Mouse (Mus musculus) mouse embryonic stem cell (cell line): Measurements from ENCODE around the gene B4galt1.

Source experiments
- in situ Hi-C, 2 experiments: fragments of 300-500 bp; cut with MboI; formaldehyde crosslinking; loops; 1 replicate in 1 of 2; 3 replicates in 1 of 2; pipeline ENCODE4 v1.14.3; 2019 to 2020; ENCODE audit warnings: low sequenced_read_pairs in 2 of 2, low pct_unique_long_range_greater_than_20kb in 1 of 2, mixed read lengths in 1 of 2; ENCODE audit not compliant: unreplicated experiment in 1 of 2

B4galt1 gene

GRCm38 (mm10) chr4:40853565-40854386, at the start of gene B4galt1:
Gene B4galt1 (minus strand): TSS chr4:40854005.
- in situ Hi-C loops, result no loop called here

DNA sequence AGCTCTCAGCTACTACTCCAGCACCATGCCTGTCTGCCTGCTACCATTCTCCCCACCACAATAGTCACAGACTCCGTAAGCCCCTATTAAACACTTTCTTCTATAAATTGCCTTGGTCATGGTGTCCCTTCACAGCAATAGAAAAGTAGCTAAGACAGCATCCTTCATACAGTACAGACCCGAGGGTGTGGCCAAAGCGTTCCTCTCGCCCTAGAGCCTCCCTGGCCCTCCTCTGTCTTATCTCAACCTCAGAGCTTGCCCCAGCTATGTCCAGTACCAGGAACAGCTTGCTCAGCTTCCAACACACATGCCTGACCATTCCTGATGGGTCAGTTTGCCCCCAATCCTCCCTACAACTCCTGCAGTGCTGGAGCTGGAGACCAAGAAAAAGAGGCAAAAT, 46.8 kb upstream of the B4galt1 start:
- in situ Hi-C loops, result no loop called here

DNA sequence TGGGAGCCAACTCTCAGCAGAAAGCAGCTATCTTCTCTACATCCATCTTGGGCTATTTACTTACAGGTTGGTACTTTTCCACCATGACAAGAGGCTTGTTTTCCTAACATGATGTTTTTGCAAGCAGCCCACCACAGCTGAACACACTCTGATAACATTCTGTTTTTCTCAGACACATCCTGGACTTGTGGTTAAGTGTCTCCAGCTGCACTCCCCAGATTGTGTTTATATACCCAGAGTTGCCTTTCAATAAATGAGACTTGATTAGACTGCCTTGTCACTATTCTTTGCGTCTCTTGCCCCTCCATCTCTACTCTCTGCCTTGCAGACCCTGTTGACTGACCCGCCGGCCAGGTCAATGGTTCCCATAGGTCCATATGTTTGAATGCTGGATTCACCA, 46.3 kb upstream of the B4galt1 start:
- in situ Hi-C loops, result no loop called here

DNA sequence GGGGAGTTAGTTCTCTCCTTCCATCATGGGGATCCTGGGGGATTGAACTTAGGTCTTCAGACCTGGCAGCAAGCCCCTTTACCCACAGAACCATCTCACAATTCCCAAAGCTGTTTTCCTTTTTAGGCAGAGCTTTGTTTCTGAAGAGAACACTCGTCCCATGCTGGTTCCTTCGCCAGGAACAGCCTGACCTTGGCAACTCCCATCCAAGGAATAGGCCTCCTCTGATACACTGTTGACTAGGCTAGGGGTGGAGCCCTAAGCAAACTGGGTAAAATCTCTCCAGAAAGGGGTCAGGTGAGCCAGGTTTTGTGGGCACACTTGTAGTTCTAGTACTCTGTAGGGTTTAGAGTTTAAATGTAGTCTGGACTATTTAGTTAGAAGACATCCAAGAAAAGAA, 45.5 kb upstream of the B4galt1 start:
- in situ Hi-C loops, result no loop called here

- in situ Hi-C loops, result no loop called here
These were observed 44.8 kb upstream of the B4galt1 start for GRCm38 (mm10) chr4:40898476-40899044.

DNA sequence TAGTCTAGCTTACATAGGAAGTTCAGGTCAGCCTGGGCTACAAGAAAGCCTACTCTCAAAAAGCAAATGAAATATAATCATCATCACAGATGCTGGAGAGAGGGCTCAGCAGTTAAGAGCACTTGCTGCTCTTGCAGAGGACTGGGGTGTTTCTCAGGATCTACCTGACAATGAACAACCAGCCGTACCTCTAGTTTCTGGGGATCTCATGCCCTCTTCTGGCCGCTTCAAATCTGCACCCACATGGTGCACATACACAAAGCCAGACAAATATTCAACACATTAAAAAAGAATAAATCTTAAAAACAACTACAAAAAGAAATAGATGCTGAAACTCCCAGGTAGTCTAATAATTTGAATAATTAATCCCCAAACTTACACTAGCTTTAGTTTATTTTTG, 41.8 kb upstream of the B4galt1 start:
- in situ Hi-C loops, result no loop called here

GRCm38 (mm10) chr4:40895118-40895517, 41.3 kb upstream of the B4galt1 start:
- in situ Hi-C loops, result no loop called here

DNA sequence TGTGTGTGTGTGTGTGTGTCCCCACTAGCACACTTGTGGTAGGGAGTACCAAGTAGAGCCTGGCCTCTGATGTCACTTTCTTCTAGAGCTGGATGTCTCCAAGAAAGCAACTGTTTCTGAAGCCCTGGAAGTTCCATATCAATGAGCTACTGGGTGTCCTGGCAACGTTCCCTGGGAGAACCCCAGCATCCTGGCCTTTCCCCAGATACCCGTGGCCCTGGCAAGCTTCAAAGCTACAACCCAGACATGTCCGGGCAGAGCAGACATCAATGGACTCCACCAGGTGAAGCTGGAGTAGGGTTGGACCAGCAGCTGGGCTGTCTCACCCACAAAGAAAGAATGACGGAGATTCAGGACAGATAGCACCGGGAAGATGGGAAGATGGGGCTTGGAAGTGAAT, 37.4 kb upstream of the B4galt1 start:
- in situ Hi-C loops, result no loop called here

GRCm38 (mm10) chr4:40889983-40890382, 36.2 kb upstream of the B4galt1 start:
- in situ Hi-C loops, result no loop called here

DNA sequence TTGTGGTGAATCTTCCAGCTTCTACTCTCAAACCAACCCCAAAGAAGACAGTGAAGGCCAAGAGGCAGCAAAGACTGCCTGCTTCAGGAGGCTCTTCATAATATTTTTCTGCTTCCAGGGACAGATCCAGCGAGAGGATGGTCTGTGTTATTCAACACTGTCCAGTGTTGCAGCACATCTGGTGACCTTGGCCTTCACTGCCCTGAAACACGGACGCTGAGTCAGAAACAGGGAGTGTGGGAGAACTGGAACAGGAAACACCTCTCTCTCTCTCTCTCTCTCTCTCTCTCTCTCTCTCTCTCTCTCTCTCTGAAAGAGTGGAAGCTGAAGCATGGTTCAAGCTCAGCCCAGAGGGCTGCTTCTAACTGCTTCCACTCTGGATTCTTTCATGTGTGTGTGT, 35.4 kb upstream of the B4galt1 start:
- in situ Hi-C loops, result no loop called here

DNA sequence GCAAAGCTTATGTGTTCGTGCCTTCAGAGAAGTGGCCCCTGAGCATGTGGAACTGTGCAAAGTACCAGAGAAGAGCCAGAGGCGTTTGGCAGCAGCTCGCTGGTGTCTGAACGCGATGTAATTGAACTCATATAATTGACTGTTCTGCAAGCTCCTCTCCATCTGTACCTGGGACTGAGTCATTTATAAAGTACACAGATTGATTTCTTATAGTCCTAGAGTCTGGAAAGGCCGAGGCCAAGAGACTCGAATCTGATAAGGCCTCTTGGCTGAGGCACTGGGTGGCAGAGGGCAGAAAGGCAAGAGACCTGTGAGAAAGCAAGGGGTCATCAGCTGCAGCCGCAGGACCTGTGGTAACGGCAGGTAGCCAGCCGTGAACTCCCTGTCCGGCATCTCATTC, 35.0 kb upstream of the B4galt1 start:
- in situ Hi-C loops, result no loop called here

DNA sequence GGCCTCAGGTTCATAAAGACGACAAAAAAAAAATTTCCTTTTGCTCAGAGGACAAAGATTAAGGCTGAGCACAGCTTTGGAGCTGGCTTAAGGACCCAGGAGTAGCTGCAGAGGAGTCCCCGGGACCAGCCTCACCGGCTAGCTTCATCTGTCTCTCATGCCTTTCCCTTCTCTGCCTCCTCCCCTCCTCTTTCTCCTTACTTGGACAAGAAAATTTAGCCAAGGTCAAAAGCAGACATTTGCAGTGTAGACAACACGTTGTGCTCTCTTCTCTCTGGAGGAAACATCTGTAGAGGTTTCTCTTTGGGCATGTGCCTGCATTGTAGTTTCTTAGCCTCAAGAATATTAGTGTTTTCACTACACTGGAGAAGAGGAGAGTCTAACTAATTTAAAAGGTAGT, 32.1 kb upstream of the B4galt1 start:
- in situ Hi-C loops, result no loop called here

DNA sequence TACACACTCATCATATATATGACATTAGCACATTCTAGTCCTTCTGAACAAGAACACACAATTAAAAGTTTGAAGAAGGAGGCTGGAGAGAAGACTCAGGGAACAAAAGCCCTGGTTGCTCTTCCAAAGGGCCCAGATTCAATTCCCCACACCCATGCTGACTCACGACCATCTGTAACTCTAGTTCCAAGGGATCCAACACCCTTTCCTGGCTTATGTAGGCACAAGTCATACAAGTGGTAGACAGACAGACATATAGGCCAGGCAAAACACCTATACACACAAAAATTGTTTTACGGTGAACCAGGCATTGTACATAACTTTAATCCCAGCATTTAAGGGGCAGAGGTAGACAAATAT, 31.3 kb upstream of the B4galt1 start:
- in situ Hi-C loops, result no loop called here

GRCm38 (mm10) chr4:40884282-40885165, 30.7 kb upstream of the B4galt1 start:
- in situ Hi-C loops, result no loop called here

DNA sequence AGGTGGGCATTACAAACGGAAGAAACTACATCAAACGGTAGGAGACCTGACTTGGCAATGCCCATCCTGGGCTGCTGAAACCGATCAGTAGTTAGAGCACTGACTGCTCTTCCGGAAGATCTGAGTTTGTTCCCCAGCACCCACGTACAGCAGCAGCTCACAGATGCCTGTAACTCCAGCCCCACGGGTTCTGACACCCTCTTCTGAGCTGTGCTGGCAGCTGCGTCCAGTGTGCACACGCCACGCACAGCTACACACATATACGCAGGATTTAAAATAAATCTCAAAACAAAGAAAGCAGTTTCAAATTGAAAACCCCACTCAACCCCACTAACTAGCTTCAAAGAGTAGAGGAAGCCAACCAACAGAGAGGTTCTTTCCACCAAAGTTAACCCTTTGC, 29.4 kb upstream of the B4galt1 start:
- in situ Hi-C loops, result no loop called here

GRCm38 (mm10) chr4:40877528-40877927, 23.7 kb upstream of the B4galt1 start:
- in situ Hi-C loops, result no loop called here

- in situ Hi-C loops, result no loop called here
These were observed 23.1 kb upstream of the B4galt1 start for GRCm38 (mm10) chr4:40876814-40877371.

- in situ Hi-C loops, result no loop called here
These were observed 22.0 kb upstream of the B4galt1 start for GRCm38 (mm10) chr4:40875842-40876241.
